Mouse (Mus musculus) neural tube, embryonic 11.5 days (tissue): Measurements from ENCODE around the gene Hsd17b3. TPM values are rescaled to one million over a fixed set of nuclear protein-coding genes. Genes with fewer than 3 reads are reported as not detected.

ENCODE experiments used
- ATAC-seq: fragments of 200-750 bp; cut with Nextera tagmentation; 2 replicates; pipeline ENCODE4 v1.8.0; 2017; ENCODE audit warnings: moderate number of reproducible peaks, mild to moderate bottlenecking, moderate TSS enrichment, moderate library complexity; ENCODE audit not compliant: insufficient read depth, low FRiP score, low TSS enrichment
- DNase-seq: peaks from one replicate; pipeline ENCODE4 v3.0.0-alpha.2; 2015; ENCODE audit warnings: low spot score
- H3K27ac ChIP-seq: fragments of 300-500 bp; sonication (generic); 2 replicates; pipeline ENCODE4 v1.5.1; 2014; ENCODE audit warnings: low read depth, mild to moderate bottlenecking, low read length
- H3K27me3 ChIP-seq: fragments of 300-500 bp; sonication (generic); 2 replicates; pipeline ENCODE4 v1.6.1; 2014; ENCODE audit warnings: mild to moderate bottlenecking, low read length, mixed read lengths; ENCODE audit not compliant: control insufficient read depth, insufficient read depth
- H3K36me3 ChIP-seq: fragments of 300-500 bp; sonication (generic); 2 replicates; pipeline ENCODE4 v1.6.1; 2014; ENCODE audit warnings: mild to moderate bottlenecking, low read length, moderate library complexity, mixed read lengths; ENCODE audit not compliant: control insufficient read depth, insufficient read depth
- H3K4me1 ChIP-seq: fragments of 300-500 bp; sonication (generic); 2 replicates; pipeline ENCODE4 v1.6.1; 2014; ENCODE audit warnings: low read length, mixed read lengths; ENCODE audit not compliant: control insufficient read depth, insufficient read depth
- H3K4me2 ChIP-seq: fragments of 300-500 bp; sonication (generic); 2 replicates; pipeline ENCODE4 v1.6.1; 2014; ENCODE audit warnings: low read depth, mild to moderate bottlenecking, moderate library complexity
- H3K4me3 ChIP-seq: fragments of 300-500 bp; sonication (generic); 2 replicates; pipeline ENCODE4 v1.5.1; 2014; ENCODE audit warnings: low read depth, low read length
- H3K9ac ChIP-seq: fragments of 300-500 bp; sonication (generic); 2 replicates; pipeline ENCODE4 v1.6.1; 2014; ENCODE audit warnings: mild to moderate bottlenecking, low read length
- H3K9me3 ChIP-seq: fragments of 300-500 bp; sonication (generic); 2 replicates; pipeline ENCODE4 v1.6.1; 2016; ENCODE audit warnings: low read length; ENCODE audit not compliant: control insufficient read depth
- WGBS: fragments of 180-500 bp; shearing (Covaris S2); extraction: QIAGEN DNeasy Blood & Tissue Kit; methylation state at CpG from one replicate; pipeline ENCODE4 v1.1.7; 2014; 5-methylcytosine and 5-hydroxymethylcytosine counted together
- polyA plus RNA-seq: library from polyadenylated mRNA; unstranded; fragments of >200 nt; fragmentation: Nextera tagmentation; extraction: Ambion mirVana; gene quantifications from 2 replicates; pipeline ENCODE4 v1.2.1, GENCODE M21; 2014

Gene Hsd17b3
- polyA plus RNA-seq, 1 experiment from 2014 or later, result not detected

DNA sequence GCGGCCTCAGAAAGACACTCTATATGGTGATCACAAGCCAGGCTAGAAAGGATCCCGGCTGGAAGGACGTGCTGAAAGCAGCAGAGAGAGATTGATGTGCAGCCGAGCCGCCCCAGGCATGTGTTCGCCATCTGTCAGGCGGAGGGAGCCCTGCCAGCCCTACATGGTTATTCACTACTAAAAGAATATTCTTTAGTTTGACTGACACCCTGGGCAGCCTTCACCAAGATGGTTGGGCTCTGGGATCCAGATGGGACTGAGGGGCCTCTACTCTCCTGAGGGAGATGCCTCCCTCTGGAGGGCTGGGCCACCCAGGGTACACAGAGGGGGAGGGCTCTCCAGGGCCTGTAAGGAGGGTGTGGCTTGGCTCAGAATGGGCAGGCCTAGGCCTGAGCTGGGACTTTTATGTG lies 68.1 kb downstream of the Hsd17b3 start:
- H3K27ac ChIP-seq, result peak overlapping the region; percentile 73
- no peak overlapping the region for H3K4me2 ChIP-seq
- H3K4me3 ChIP-seq, result no peak overlapping the region
- H3K4me1 ChIP-seq, result peaks cover 18% of the 10 kb centered on the region
- no peak overlapping the region for H3K9ac ChIP-seq
- no peaks in the 10 kb centered on the region for H3K9me3 ChIP-seq
- H3K27me3 ChIP-seq, result no peaks in the 10 kb centered on the region
- H3K36me3 ChIP-seq, result no peaks in the 10 kb centered on the region
- DNase-seq (peak; percentile 83), ATAC-seq (peak; percentile 97)
- WGBS, result 7% methylated on average over 7 of the region's 7 CpGs

- Histone ChIP-seq H3K4me1 (peaks cover 18% of the 10 kb centered on the region), H3K27ac (no peak overlapping the region), H3K36me3 (no peaks in the 10 kb centered on the region), H3K4me2 (no peak overlapping the region), H3K4me3 (no peak overlapping the region), H3K27me3 (no peaks in the 10 kb centered on the region), H3K9me3 (no peaks in the 10 kb centered on the region), H3K9ac (no peak overlapping the region)
- DNase-seq, result no peak
- WGBS, result 69% methylated on average over 10 of the region's 10 CpGs
- no peak for ATAC-seq
Measured at GRCm38 (mm10) chr13:64018586-64019141, 70.4 kb downstream of the Hsd17b3 start.

DNA sequence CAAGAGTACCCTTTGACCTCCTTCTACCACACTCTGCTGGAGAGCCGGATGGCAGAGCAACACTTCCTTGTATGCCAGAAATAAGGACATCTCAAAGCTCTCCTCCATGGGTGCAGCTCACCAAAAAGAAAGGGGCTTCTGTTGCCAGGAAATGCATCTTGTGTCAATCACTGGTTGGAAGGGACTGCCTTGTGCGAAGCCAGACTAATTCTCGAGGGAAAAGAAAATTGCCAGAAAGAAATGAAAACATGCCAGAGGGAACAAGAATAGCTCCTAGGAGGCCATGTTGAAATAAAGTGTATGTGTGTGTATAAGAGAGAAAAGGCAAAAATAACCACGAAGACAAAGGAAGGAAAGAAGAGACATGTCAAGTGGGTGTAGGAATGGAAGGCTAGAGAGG lies 73.0 kb downstream of the Hsd17b3 start:
- Histone ChIP-seq H3K4me1 (peaks cover 10% of the 10 kb centered on the region), H3K4me3 (no peak overlapping the region), H3K27me3 (no peaks in the 10 kb centered on the region), H3K4me2 (no peak overlapping the region), H3K27ac (no peak overlapping the region), H3K36me3 (no peaks in the 10 kb centered on the region), H3K9me3 (no peaks in the 10 kb centered on the region), H3K9ac (no peak overlapping the region)
- ATAC-seq (no peak), DNase-seq (no peak)
- WGBS, result 74% methylated on average over 4 of the region's 4 CpGs

DNA sequence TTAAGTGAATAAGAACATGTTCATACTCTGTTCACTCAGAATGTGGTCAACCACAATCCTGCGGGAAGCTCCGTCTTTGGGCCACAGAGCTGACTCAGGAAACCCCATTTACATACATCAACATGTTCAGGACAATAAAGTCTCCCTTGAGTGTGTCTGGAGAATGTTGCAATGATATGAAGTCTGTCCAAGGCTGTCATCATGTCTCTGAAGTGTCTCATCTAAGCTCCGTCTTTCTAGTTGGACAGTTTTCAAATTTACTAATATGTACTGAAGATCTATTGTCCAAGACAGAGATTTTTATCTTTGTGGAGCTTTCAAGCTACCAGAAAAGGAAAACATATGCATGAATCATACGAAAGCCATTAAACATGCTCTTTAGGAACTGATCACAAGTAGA lies 77.9 kb downstream of the Hsd17b3 start:
- DNase-seq, result no peak
- Histone ChIP-seq H3K36me3 (no peaks in the 10 kb centered on the region), H3K27ac (no peak overlapping the region), H3K4me2 (no peak overlapping the region), H3K4me3 (no peak overlapping the region), H3K9me3 (no peaks in the 10 kb centered on the region), H3K27me3 (no peaks in the 10 kb centered on the region), H3K4me1 (no peaks in the 10 kb centered on the region), H3K9ac (no peak overlapping the region)
- WGBS, result 91% methylated on average over 4 of the region's 4 CpGs
- ATAC-seq, result no peak

Other genes starting within 250 kb of the Hsd17b3 start
- 3.8 and 7.4 TPM in 2 replicates for gene Slc35d2, start 40.1 kb upstream of the Hsd17b3 start, polyA plus RNA-seq
- 14.3 and 15.4 TPM in 2 replicates for gene Zfp367, start 64.0 kb upstream of the Hsd17b3 start, polyA plus RNA-seq
- gene Habp4, start 72.6 kb upstream of the Hsd17b3 start, polyA plus RNA-seq, result 33.4 and 36.6 TPM in 2 replicates
- 13.4 and 16.0 TPM in 2 replicates for gene Cdc14b, start 186.1 kb upstream of the Hsd17b3 start, polyA plus RNA-seq
- gene Aaed1, start 223.5 kb upstream of the Hsd17b3 start, polyA plus RNA-seq, result 20.0 and 22.9 TPM in 2 replicates